Mouse (Mus musculus) adrenal gland, adult (tissue): ENCODE results near the gene Malsu1.

ENCODE experiments used
- DNase-seq, 2 experiments: peaks; one replicate each; pipeline ENCODE4 v3.0.0; 2022 to 2023; ENCODE audit warnings: low spot score in 1 of 2; ENCODE audit not compliant: inconsistent age in 2 of 2

The Malsu1 gene

DNA sequence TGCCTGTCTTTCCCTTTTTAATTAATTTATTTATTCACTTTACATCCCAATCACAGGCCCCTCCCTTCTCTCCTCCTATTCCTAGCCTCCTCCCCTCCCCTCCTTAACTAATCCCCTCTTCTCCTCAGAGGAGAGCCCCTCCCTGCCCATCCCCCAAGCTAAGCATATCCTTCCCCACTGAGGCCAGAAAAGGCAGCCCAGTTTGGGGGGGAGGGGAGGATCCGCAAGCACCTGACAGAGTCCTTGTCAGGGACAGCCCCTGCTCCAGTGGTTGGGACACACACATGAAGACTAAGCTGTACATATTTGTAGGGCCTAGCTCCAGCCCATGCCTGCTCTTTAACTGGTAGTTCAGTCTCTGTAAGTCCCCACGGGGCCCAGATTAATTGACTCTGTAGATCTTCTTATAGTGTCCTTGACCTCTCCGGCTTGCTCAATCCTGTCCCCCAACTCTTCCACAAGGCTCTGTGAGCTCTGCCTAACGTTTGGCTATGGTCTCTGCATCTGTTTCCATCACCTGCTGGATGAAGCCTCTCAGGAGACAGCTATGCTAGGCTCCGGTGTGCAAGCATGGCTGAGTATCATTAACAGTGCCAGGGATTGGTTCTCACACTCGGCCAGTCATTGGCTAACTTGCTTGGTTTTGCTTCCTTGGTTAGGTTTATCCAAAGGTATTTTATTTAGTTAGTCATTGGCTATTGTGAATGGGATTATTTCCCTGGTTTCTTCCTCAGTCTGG lies 58.9 kb downstream of the Malsu1 start:
- DNase-seq = no peak
